Mouse (Mus musculus) liver, embryonic 14.5 days (tissue): Measurements from ENCODE around the gene Plaur. TPM values are rescaled to one million over a fixed set of nuclear protein-coding genes. Genes with fewer than 3 reads are reported as not detected.

Experiments
- ATAC-seq: fragments of 200-750 bp; cut with Nextera tagmentation; 2 replicates; pipeline ENCODE4 v1.8.0; 2017; ENCODE audit warnings: moderate number of reproducible peaks, mild to moderate bottlenecking, moderate library complexity; ENCODE audit not compliant: insufficient read depth
- DNase-seq, 3 experiments: peaks; one replicate each; pipeline ENCODE4 v3.0.0-alpha.2; 2012 to 2013; ENCODE audit warnings: low read depth in 3 of 3, low spot score in 3 of 3
- H3K27ac ChIP-seq: fragments of 300-500 bp; sonication (generic); 2 replicates; pipeline ENCODE4 v1.5.1; 2014; ENCODE audit warnings: moderate library complexity, mild to moderate bottlenecking, control low read depth, inconsistent platforms
- H3K27me3 ChIP-seq: fragments of 300-500 bp; sonication (generic); 2 replicates; pipeline ENCODE4 v1.6.1; 2014; ENCODE audit warnings: mild to moderate bottlenecking, low read length, moderate library complexity; ENCODE audit not compliant: control insufficient read depth, insufficient read depth
- H3K36me3 ChIP-seq: fragments of 300-500 bp; sonication (generic); replicated peaks from 2 replicates; pipeline ENCODE4 v1.6.1; 2014; ENCODE audit warnings: low read depth; ENCODE audit not compliant: control insufficient read depth, insufficient read depth
- H3K4me1 ChIP-seq, 2 experiments: fragments of 200-500 bp in 1 of 2; fragments of 300-500 bp in 1 of 2; sonication (generic) in 1 of 2; replicated peaks; 2 replicates each; pipeline ENCODE4 v1.6.1; 2012 to 2014; ENCODE audit warnings: antibody characterized with exemption in 1 of 2, inconsistent platforms in 1 of 2, low read length in 1 of 2; ENCODE audit not compliant: control insufficient read depth in 2 of 2, insufficient read depth in 2 of 2
- H3K4me2 ChIP-seq: fragments of 300-500 bp; sonication (generic); 2 replicates; pipeline ENCODE4 v1.6.1; 2014; ENCODE audit warnings: low read depth, mild to moderate bottlenecking, control low read depth, moderate library complexity
- H3K4me3 ChIP-seq, 2 experiments: fragments of 200-500 bp in 1 of 2; fragments of 300-500 bp in 1 of 2; sonication (generic) in 1 of 2; 2 replicates each; pipeline ENCODE4 v1.5.1; 2012 to 2014; ENCODE audit warnings: low read depth in 2 of 2, low read length in 2 of 2, mild to moderate bottlenecking in 2 of 2, control low read depth in 1 of 2, inconsistent platforms in 1 of 2, moderate library complexity in 1 of 2; ENCODE audit not compliant: insufficient read depth in 1 of 2
- H3K9ac ChIP-seq: fragments of 300-500 bp; sonication (generic); replicated peaks from 2 replicates; pipeline ENCODE4 v1.6.1; 2014; ENCODE audit warnings: mild to moderate bottlenecking, control low read depth, moderate library complexity
- H3K9me3 ChIP-seq: fragments of 300-500 bp; sonication (generic); 2 replicates; pipeline ENCODE4 v1.6.1; 2016; ENCODE audit warnings: low read length, mixed read lengths; ENCODE audit not compliant: control insufficient read depth
- CTCF ChIP-seq: IDR thresholded peaks from 2 replicates; pipeline ENCODE4 v1.5.1; 2016; ENCODE audit warnings: antibody characterized with exemption, low read depth, control low read depth
- EP300 ChIP-seq: IDR thresholded peaks from 2 replicates; pipeline ENCODE4 v1.6.1; 2016; ENCODE audit warnings: antibody characterized with exemption, low read depth
- WGBS: fragments of 180-500 bp; shearing (Covaris S2); extraction: QIAGEN DNeasy Blood & Tissue Kit; methylation state at CpG from one replicate; pipeline ENCODE4 v1.1.7; 2014; ENCODE audit not compliant: insufficient replicate concordance; 5-methylcytosine and 5-hydroxymethylcytosine counted together
- polyA plus RNA-seq, 2 experiments: library from polyadenylated mRNA; depleted of rRNA in 1 of 2; stranded (reverse) in 1 of 2; unstranded in 1 of 2; fragments of >200 nt; fragmentation: Nextera tagmentation in 1 of 2; extraction: Ambion mirVana in 1 of 2; gene quantifications; 2 replicates each; pipeline versions ENCODE4 v1.2.1 to v1.2.3; 2012 to 2014

The Plaur gene
- polyA plus RNA-seq, 2 experiments, result 2.1 to 3.5 TPM

GRCm38 (mm10) chr7:24428725-24429124, 33.6 kb upstream of the Plaur start:
- no peak overlapping the region for H3K4me3 ChIP-seq
- no peaks in the 10 kb centered on the region for H3K9me3 ChIP-seq
- TF ChIP-seq EP300, result no peak
- TF ChIP-seq CTCF, result no peak
- ATAC-seq (no peak), DNase-seq (no peak)
- H3K9ac ChIP-seq, result no peak overlapping the region
- WGBS, result 62% methylated on average over 5 of the region's 5 CpGs
- no peaks in the 10 kb centered on the region for H3K4me1 ChIP-seq
- H3K27ac ChIP-seq, result no peak overlapping the region
- peaks cover 10% of the 10 kb centered on the region for H3K27me3 ChIP-seq
- H3K4me2 ChIP-seq, result no peak overlapping the region
- no peaks in the 10 kb centered on the region for H3K36me3 ChIP-seq

DNA sequence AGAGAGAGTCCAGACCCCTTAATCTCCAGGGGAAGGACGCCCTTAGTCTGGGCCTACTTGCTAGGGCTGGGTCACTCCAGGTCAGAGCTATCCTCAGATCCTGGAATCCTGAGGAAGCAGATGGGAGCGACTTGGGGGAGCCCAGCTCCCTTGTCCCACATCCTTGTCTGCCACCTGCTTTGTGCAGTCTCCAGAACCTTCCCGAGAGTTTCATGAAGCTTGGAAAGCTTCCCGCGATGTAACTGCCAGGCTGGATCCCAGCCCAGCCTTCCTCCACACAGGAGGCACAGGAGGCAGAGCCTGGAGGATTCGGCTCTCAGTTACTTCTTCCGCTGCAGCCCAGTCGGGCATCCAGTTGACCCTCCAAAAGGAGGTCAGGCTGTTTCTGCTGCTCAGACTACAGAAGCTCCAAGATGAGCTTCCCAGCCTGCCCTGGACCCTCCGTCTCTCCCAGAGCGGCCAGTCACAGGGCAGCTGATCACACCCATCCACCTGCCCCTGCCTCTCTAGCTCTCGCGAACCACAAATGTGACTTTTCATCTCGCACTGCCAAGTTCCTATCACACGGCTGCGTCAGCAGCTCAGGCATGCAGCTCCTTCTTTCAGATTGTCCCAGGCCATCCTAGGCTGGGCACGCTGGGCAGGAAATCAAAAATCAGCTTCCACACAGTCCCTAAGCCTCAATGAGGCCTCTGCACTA, 32.7 kb upstream of the Plaur start:
- H3K4me2 ChIP-seq, result no peak overlapping the region
- H3K9me3 ChIP-seq, result no peaks in the 10 kb centered on the region
- no peaks in the 10 kb centered on the region for H3K4me1 ChIP-seq
- no peak for ATAC-seq
- no peak overlapping the region for H3K27ac ChIP-seq
- DNase-seq, result no peak
- TF ChIP-seq EP300, result no peak
- no peak for TF ChIP-seq CTCF
- H3K9ac ChIP-seq, result no peak overlapping the region
- H3K27me3 ChIP-seq, result peaks cover 10% of the 10 kb centered on the region
- no peak overlapping the region for H3K4me3 ChIP-seq
- H3K36me3 ChIP-seq, result no peaks in the 10 kb centered on the region
- 67% methylated on average over 16 of the region's 16 CpGs for WGBS

GRCm38 (mm10) chr7:24430551-24431345, 31.5 kb upstream of the Plaur start:
- no peaks in the 10 kb centered on the region for H3K4me1 ChIP-seq
- ATAC-seq (no peak), DNase-seq (no peak)
- no peak overlapping the region for H3K4me3 ChIP-seq
- no peaks in the 10 kb centered on the region for H3K9me3 ChIP-seq
- no peak overlapping the region for H3K27ac ChIP-seq
- H3K27me3 ChIP-seq, result peaks cover 10% of the 10 kb centered on the region
- no peak overlapping the region for H3K9ac ChIP-seq
- TF ChIP-seq EP300, result no peak
- TF ChIP-seq CTCF, result no peak
- no peak overlapping the region for H3K4me2 ChIP-seq
- H3K36me3 ChIP-seq, result no peaks in the 10 kb centered on the region
- 75% methylated on average over 15 of the region's 15 CpGs for WGBS

GRCm38 (mm10) chr7:24431713-24432112, 30.6 kb upstream of the Plaur start:
- TF ChIP-seq CTCF (no peak), EP300 (no peak)
- no peak for ATAC-seq
- Histone ChIP-seq H3K27me3 (peaks cover 10% of the 10 kb centered on the region), H3K4me1 (no peaks in the 10 kb centered on the region), H3K4me3 (no peak overlapping the region), H3K9me3 (no peaks in the 10 kb centered on the region), H3K4me2 (no peak overlapping the region), H3K36me3 (no peaks in the 10 kb centered on the region), H3K9ac (no peak overlapping the region), H3K27ac (no peak overlapping the region)
- WGBS, result 50% methylated on average over 11 of the region's 11 CpGs
- no peak for DNase-seq

GRCm38 (mm10) chr7:24435305-24435704, 27.0 kb upstream of the Plaur start:
- TF ChIP-seq EP300, result no peak
- H3K36me3 ChIP-seq, result no peaks in the 10 kb centered on the region
- H3K9me3 ChIP-seq, result no peaks in the 10 kb centered on the region
- no peak overlapping the region for H3K4me2 ChIP-seq
- no peak for ATAC-seq
- WGBS, result 63% methylated on average over 5 of the region's 5 CpGs
- no peak overlapping the region for H3K9ac ChIP-seq
- H3K27me3 ChIP-seq, result peaks cover 10% of the 10 kb centered on the region
- DNase-seq, result no peak
- H3K27ac ChIP-seq, result no peak overlapping the region
- H3K4me3 ChIP-seq, result no peak overlapping the region
- H3K4me1 ChIP-seq, result no peaks in the 10 kb centered on the region
